Mouse (Mus musculus) forebrain, embryonic 10.5 days (tissue): ENCODE results near the gene 5830411N06Rik. TPM values are rescaled to one million over a fixed set of nuclear protein-coding genes. Genes with fewer than 3 reads are reported as not detected.

Experiments
- DNase-seq: peaks from one replicate; pipeline ENCODE4 v3.0.0-alpha.2; 2017; ENCODE audit warnings: low spot score; ENCODE audit errors: extremely low spot score
- H3K27ac ChIP-seq: fragments of 300-500 bp; sonication (generic); 2 replicates; pipeline ENCODE4 v1.5.1; 2016; ENCODE audit warnings: mild to moderate bottlenecking
- H3K27me3 ChIP-seq: fragments of 300-500 bp; sonication (generic); 2 replicates; pipeline ENCODE4 v1.6.1; 2016; ENCODE audit warnings: mild to moderate bottlenecking; ENCODE audit not compliant: poor library complexity, severe bottlenecking
- H3K36me3 ChIP-seq: fragments of 300-500 bp; sonication (generic); replicated peaks from 2 replicates; pipeline ENCODE4 v1.6.1; 2016; ENCODE audit warnings: mild to moderate bottlenecking, moderate library complexity
- H3K4me1 ChIP-seq: fragments of 300-500 bp; sonication (generic); 2 replicates; pipeline ENCODE4 v1.6.1; 2016
- H3K4me3 ChIP-seq: fragments of 300-500 bp; sonication (generic); 2 replicates; pipeline ENCODE4 v1.5.1; 2016; ENCODE audit warnings: mild to moderate bottlenecking, moderate library complexity
- H3K9me3 ChIP-seq: fragments of 300-500 bp; sonication (generic); 2 replicates; pipeline ENCODE4 v1.6.1; 2016; ENCODE audit warnings: mild to moderate bottlenecking, moderate library complexity
- WGBS: fragments of 180-500 bp; shearing (Covaris S2); methylation state at CpG from one replicate; pipeline ENCODE4 v1.1.7; 2016; 5-methylcytosine and 5-hydroxymethylcytosine counted together
- polyA plus RNA-seq: library from polyadenylated mRNA; unstranded; fragments of >200 nt; fragmentation: Nextera tagmentation; extraction: Ambion mirVana; gene quantifications from 2 replicates; pipeline ENCODE4 v1.2.1, GENCODE M21; 2016

The 5830411N06Rik gene
- polyA plus RNA-seq = not detected in 2 replicates

- Histone ChIP-seq H3K4me3 (no peak within 1 kb of the TSS), H3K9me3 (peaks cover 7% of the 10 kb centered on the region; the same call in 1 of the 2 replicates), H3K4me1 (no peaks in the 10 kb centered on the region), H3K27ac (no peak within 1 kb of the TSS), H3K27me3 (no peaks in the 10 kb centered on the region), H3K36me3 (no peaks in the 10 kb centered on the region)
- DNase-seq = no peak
- WGBS = 89% methylated on average over 4 of the region's 4 CpGs
These were observed at the start of gene 5830411N06Rik for GRCm38 (mm10) chr7:140247216-140247615. TSS of gene 5830411N06Rik (plus strand) at chr7:140247284.

GRCm38 (mm10) chr7:140201090-140201489 is 46.0 kb upstream of the 5830411N06Rik start:
- Histone ChIP-seq H3K27ac (no peak overlapping the region), H3K27me3 (no peaks in the 10 kb centered on the region), H3K36me3 (no peaks in the 10 kb centered on the region), H3K4me3 (no peak overlapping the region), H3K9me3 (no peaks in the 10 kb centered on the region), H3K4me1 (no peaks in the 10 kb centered on the region)
- no peak for DNase-seq
- 91% methylated on average over 4 of the region's 4 CpGs for WGBS

- no peaks in the 10 kb centered on the region for H3K9me3 ChIP-seq
- H3K27ac ChIP-seq = no peak within 1 kb of the TSS
- no peaks in the 10 kb centered on the region for H3K27me3 ChIP-seq
- H3K4me1 ChIP-seq = no peaks in the 10 kb centered on the region
- no peak within 1 kb of the TSS for H3K4me3 ChIP-seq
- H3K36me3 ChIP-seq = no peaks in the 10 kb centered on the region
- DNase-seq = no peak
These were observed 41.2 kb upstream of the 5830411N06Rik start, which contains the start of gene Olfr524 for GRCm38 (mm10) chr7:140205864-140206263. TSS of gene Olfr524 (minus strand) at chr7:140205964.

GRCm38 (mm10) chr7:140206904-140207303 is 40.2 kb upstream of the 5830411N06Rik start:
- no peak for DNase-seq
- Histone ChIP-seq H3K4me1 (no peaks in the 10 kb centered on the region), H3K4me3 (no peak overlapping the region), H3K36me3 (no peaks in the 10 kb centered on the region), H3K27ac (no peak overlapping the region), H3K27me3 (no peaks in the 10 kb centered on the region), H3K9me3 (no peaks in the 10 kb centered on the region)
- WGBS = 88% methylated on average over 3 of the region's 3 CpGs

- DNase-seq = no peak
- WGBS = 80% methylated on average over 8 of the region's 8 CpGs
- no peaks in the 10 kb centered on the region for H3K9me3 ChIP-seq
- no peaks in the 10 kb centered on the region for H3K36me3 ChIP-seq
- H3K27me3 ChIP-seq = no peaks in the 10 kb centered on the region
- no peak overlapping the region for H3K4me3 ChIP-seq
- H3K27ac ChIP-seq = no peak overlapping the region
- H3K4me1 ChIP-seq = no peaks in the 10 kb centered on the region
These were observed 38.9 kb upstream of the 5830411N06Rik start for GRCm38 (mm10) chr7:140208153-140208552.

- Histone ChIP-seq H3K27me3 (no peaks in the 10 kb centered on the region), H3K4me1 (no peaks in the 10 kb centered on the region), H3K36me3 (no peaks in the 10 kb centered on the region), H3K27ac (no peak overlapping the region), H3K4me3 (no peak overlapping the region), H3K9me3 (no peaks in the 10 kb centered on the region)
- 89% methylated on average over 3 of the region's 3 CpGs for WGBS
- DNase-seq = no peak
These were observed 38.4 kb upstream of the 5830411N06Rik start for GRCm38 (mm10) chr7:140208677-140209076.

- Histone ChIP-seq H3K27me3 (no peaks in the 10 kb centered on the region), H3K36me3 (no peaks in the 10 kb centered on the region), H3K4me3 (no peak overlapping the region), H3K9me3 (no peaks in the 10 kb centered on the region), H3K27ac (no peak overlapping the region), H3K4me1 (no peaks in the 10 kb centered on the region)
- WGBS = 87% methylated on average over 5 of the region's 5 CpGs
- DNase-seq = no peak
These were observed 33.2 kb upstream of the 5830411N06Rik start for GRCm38 (mm10) chr7:140213841-140214240.

- Histone ChIP-seq H3K27ac (no peak within 1 kb of the TSS), H3K4me1 (no peaks in the 10 kb centered on the region), H3K27me3 (no peaks in the 10 kb centered on the region), H3K4me3 (no peak within 1 kb of the TSS), H3K9me3 (no peaks in the 10 kb centered on the region), H3K36me3 (no peaks in the 10 kb centered on the region)
- no peak for DNase-seq
- WGBS = 84% methylated on average over 2 of the region's 2 CpGs
These were observed 29.1 kb upstream of the 5830411N06Rik start, which contains the start of gene Cd163l1 for GRCm38 (mm10) chr7:140217967-140218366. TSS of gene Cd163l1 (plus strand) at chr7:140218267.

- Histone ChIP-seq H3K36me3 (no peaks in the 10 kb centered on the region), H3K9me3 (no peaks in the 10 kb centered on the region), H3K27ac (no peak overlapping the region), H3K4me3 (no peak overlapping the region), H3K27me3 (no peaks in the 10 kb centered on the region), H3K4me1 (no peaks in the 10 kb centered on the region)
- no peak for DNase-seq
- WGBS = 38% methylated on average over 1 of the region's 1 CpGs
These were observed 27.8 kb upstream of the 5830411N06Rik start for GRCm38 (mm10) chr7:140219268-140219667.

- no peaks in the 10 kb centered on the region for H3K27me3 ChIP-seq
- no peak overlapping the region for H3K4me3 ChIP-seq
- H3K9me3 ChIP-seq = no peaks in the 10 kb centered on the region
- H3K36me3 ChIP-seq = no peaks in the 10 kb centered on the region
- H3K4me1 ChIP-seq = no peaks in the 10 kb centered on the region
- whole genome bisulfite sequencing = 80% methylated on average over 4 of the region's 4 CpGs
- DNase-seq = no peak
- H3K27ac ChIP-seq = no peak overlapping the region
These were observed 26.7 kb upstream of the 5830411N06Rik start for GRCm38 (mm10) chr7:140220375-140220774.

- Histone ChIP-seq H3K4me3 (no peak overlapping the region), H3K36me3 (no peaks in the 10 kb centered on the region), H3K27ac (no peak overlapping the region), H3K9me3 (no peaks in the 10 kb centered on the region), H3K4me1 (no peaks in the 10 kb centered on the region), H3K27me3 (no peaks in the 10 kb centered on the region)
- WGBS = 88% methylated on average over 13 of the region's 13 CpGs
- DNase-seq = no peak
These were observed 22.9 kb upstream of the 5830411N06Rik start for GRCm38 (mm10) chr7:140224209-140224608.

GRCm38 (mm10) chr7:140228476-140228875 is 18.6 kb upstream of the 5830411N06Rik start:
- H3K4me3 ChIP-seq = no peak overlapping the region
- H3K9me3 ChIP-seq = no peaks in the 10 kb centered on the region
- no peak for DNase-seq
- WGBS = 84% methylated on average over 13 of the region's 13 CpGs
- no peaks in the 10 kb centered on the region for H3K4me1 ChIP-seq
- no peak overlapping the region for H3K27ac ChIP-seq
- H3K36me3 ChIP-seq = no peaks in the 10 kb centered on the region
- H3K27me3 ChIP-seq = no peaks in the 10 kb centered on the region

GRCm38 (mm10) chr7:140231026-140231425 is 16.1 kb upstream of the 5830411N06Rik start:
- 0 out of 2 replicates have a peak, but pooled peaks cover 2% of the 10 kb centered on the region for H3K9me3 ChIP-seq
- DNase-seq = no peak
- H3K36me3 ChIP-seq = no peaks in the 10 kb centered on the region
- H3K27ac ChIP-seq = no peak overlapping the region
- no peaks in the 10 kb centered on the region for H3K27me3 ChIP-seq
- 85% methylated on average over 2 of the region's 2 CpGs for WGBS
- no peaks in the 10 kb centered on the region for H3K4me1 ChIP-seq
- H3K4me3 ChIP-seq = no peak overlapping the region

GRCm38 (mm10) chr7:140233696-140234095 is 13.4 kb upstream of the 5830411N06Rik start:
- H3K36me3 ChIP-seq = no peaks in the 10 kb centered on the region
- no peaks in the 10 kb centered on the region for H3K27me3 ChIP-seq
- no peak overlapping the region for H3K4me3 ChIP-seq
- 0 out of 2 replicates have a peak, but pooled peaks cover 2% of the 10 kb centered on the region for H3K9me3 ChIP-seq
- H3K4me1 ChIP-seq = no peaks in the 10 kb centered on the region
- 84% methylated on average over 3 of the region's 3 CpGs for WGBS
- DNase-seq = no peak
- H3K27ac ChIP-seq = no peak overlapping the region
